Mouse (Mus musculus) duodenum, adult 2 months (tissue): ENCODE measurements around the gene Lingo3. TPM values are rescaled to one million over a fixed set of nuclear protein-coding genes. Genes with fewer than 3 reads are reported as not detected.

Experiments used
- polyA plus RNA-seq: library from polyadenylated mRNA; depleted of rRNA; stranded (reverse); fragments of >200 nt; gene quantifications from 2 replicates; pipeline ENCODE4 v1.2.3, GENCODE M21; 2012; ENCODE audit warnings: low replicate concordance; rRNA removed

Gene Lingo3
- polyA plus RNA-seq, result 0.02 and 0.07 TPM in 2 replicates

GRCm38 (mm10) chr10:80843931-80844547, at the start of gene Lingo3:
Gene Lingo3, minus strand, starts transcription at chr10:80844039.

GRCm38 (mm10) chr10:80871581-80871980, 27.7 kb upstream of the Lingo3 start, which contains the start of gene Tmprss9:
Gene Tmprss9, plus strand, starts transcription at chr10:80871848.

GRCm38 (mm10) chr10:80854913-80855748, 11.3 kb upstream of the Lingo3 start, which contains the start of the genes Lsm7 and Sppl2b:
Gene Lsm7, minus strand, starts transcription at chr10:80855209.
Gene Sppl2b, plus strand, starts transcription at chr10:80855275.

GRCm38 (mm10) chr10:80826151-80827062, 17.4 kb downstream of the Lingo3 start, which contains the start of gene Oaz1:
Gene Oaz1, plus strand, starts transcription at chr10:80826656.

GRCm38 (mm10) chr10:80813366-80813765, 30.5 kb downstream of the Lingo3 start, which contains the start of gene Jsrp1:
Gene Jsrp1, minus strand, starts transcription at chr10:80813498.

GRCm38 (mm10) chr10:80804916-80805315, 38.9 kb downstream of the Lingo3 start, which contains the start of gene Amh:
Gene Amh, plus strand, starts transcription at chr10:80805243.

GRCm38 (mm10) chr10:80798150-80799006, 45.5 kb downstream of the Lingo3 start, which contains the start of the genes Sf3a2 and Plekhj1:
Gene Sf3a2, plus strand, starts transcription at chr10:80798198.
Gene Plekhj1, minus strand, starts transcription at chr10:80798626.

Other genes with a start within 250 kb of the Lingo3 start
- gene Scamp4, start 241.2 kb downstream of the Lingo3 start, polyA plus RNA-seq, result 164 and 176 TPM in 2 replicates
- 23.9 and 33.1 TPM in 2 replicates for gene Adat3, start 241.2 kb downstream of the Lingo3 start, polyA plus RNA-seq
- gene Gm49322, start 238.0 kb downstream of the Lingo3 start, polyA plus RNA-seq, result 1.7 and 2.4 TPM in 2 replicates
- 194 and 256 TPM in 2 replicates for gene Csnk1g2, start 221.2 kb downstream of the Lingo3 start, polyA plus RNA-seq
- 70.9 and 83.2 TPM in 2 replicates for gene Btbd2, start 187.0 kb downstream of the Lingo3 start, polyA plus RNA-seq
- 147 TPM in 2 replicates for gene Mknk2, start 165.9 kb downstream of the Lingo3 start, polyA plus RNA-seq
- gene Mob3a, start 142.1 kb downstream of the Lingo3 start, polyA plus RNA-seq, result 28.1 and 37.8 TPM in 2 replicates
- 20.8 and 44.8 TPM in 2 replicates for gene Izumo4, start 141.9 kb downstream of the Lingo3 start, polyA plus RNA-seq
- gene Ap3d1, start 101.8 kb downstream of the Lingo3 start, polyA plus RNA-seq, result 80.7 and 89.3 TPM in 2 replicates
- 53.5 and 58.4 TPM in 2 replicates for gene Dot1l, start 88.8 kb downstream of the Lingo3 start, polyA plus RNA-seq
- 50.6 and 68.2 TPM in 2 replicates for gene Sf3a2, start 45.8 kb downstream of the Lingo3 start, polyA plus RNA-seq
- 44.6 and 62.2 TPM in 2 replicates for gene Plekhj1, start 45.4 kb downstream of the Lingo3 start, polyA plus RNA-seq
- 0.54 and 2.5 TPM in 2 replicates for gene Amh, start 38.8 kb downstream of the Lingo3 start, polyA plus RNA-seq
- not detected in 2 replicates for gene Jsrp1, start 30.5 kb downstream of the Lingo3 start, polyA plus RNA-seq
- 955 and 1,664 TPM in 2 replicates for gene Oaz1, start 17.4 kb downstream of the Lingo3 start, polyA plus RNA-seq
- gene Lsm7, start 11.2 kb upstream of the Lingo3 start, polyA plus RNA-seq, result 89.4 and 104 TPM in 2 replicates
- gene Sppl2b, start 11.2 kb upstream of the Lingo3 start, polyA plus RNA-seq, result 80.9 and 86.1 TPM in 2 replicates
- gene Tmprss9, start 27.8 kb upstream of the Lingo3 start, polyA plus RNA-seq, result 0.78 and 3.7 TPM in 2 replicates
- 217 and 283 TPM in 2 replicates for gene Timm13, start 56.9 kb upstream of the Lingo3 start, polyA plus RNA-seq
- 30.0 and 34.9 TPM in 2 replicates for gene Lmnb2, start 74.2 kb upstream of the Lingo3 start, polyA plus RNA-seq
- gene Gadd45b, start 86.0 kb upstream of the Lingo3 start, polyA plus RNA-seq, result 14.8 and 34.1 TPM in 2 replicates
- gene Gng7, start 170.9 kb upstream of the Lingo3 start, polyA plus RNA-seq, result 0.56 and 1.3 TPM in 2 replicates
- 0.29 and 0.68 TPM in 2 replicates for gene Diras1, start 181.6 kb upstream of the Lingo3 start, polyA plus RNA-seq
- 26.2 and 32.8 TPM in 2 replicates for gene Slc39a3, start 193.4 kb upstream of the Lingo3 start, polyA plus RNA-seq
- 180 and 258 TPM in 2 replicates for gene Sgta, start 216.1 kb upstream of the Lingo3 start, polyA plus RNA-seq
- 29.1 and 33.7 TPM in 2 replicates for gene Thop1, start 226.0 kb upstream of the Lingo3 start, polyA plus RNA-seq